Mouse (Mus musculus) MEL (cell line): ENCODE data around the gene Hmgb1.

Experiments used
- CHD2 ChIP-seq: IDR thresholded peaks from 2 replicates; pipeline ENCODE4 v1.6.1; 2011; ENCODE audit warnings: low read length, improper control_type of control experiment
- CTCF ChIP-seq, 3 experiments: IDR thresholded peaks in 2 of 3; conservative IDR thresholded peaks in 1 of 3; 2 replicates each; pipeline ENCODE4 v1.5.1; 2011 to 2012; ENCODE audit warnings: low read length in 3 of 3, low read depth in 2 of 3, mild to moderate bottlenecking in 2 of 3, improper control_type of control experiment in 1 of 3, inconsistent platforms in 1 of 3, mixed read lengths in 1 of 3, moderate library complexity in 1 of 3; ENCODE audit not compliant: control insufficient read depth in 1 of 3, insufficient read depth in 1 of 3, poor library complexity in 1 of 3, severe bottlenecking in 1 of 3
- E2F4 ChIP-seq: IDR thresholded peaks from 2 replicates; pipeline ENCODE4 v1.6.1; 2011; ENCODE audit warnings: low read depth, low read length, improper control_type of control experiment, borderline replicate concordance
- EP300 ChIP-seq, 2 experiments: IDR thresholded peaks; 2 replicates each; pipeline ENCODE4 v1.6.1; 2011; ENCODE audit warnings: improper control_type of control experiment in 2 of 2, low read length in 2 of 2, low read depth in 1 of 2, mild to moderate bottlenecking in 1 of 2
- ETS1 ChIP-seq: IDR thresholded peaks from 2 replicates; pipeline ENCODE4 v1.6.1; 2012; ENCODE audit warnings: low read depth, mild to moderate bottlenecking, inconsistent platforms, low read length, improper control_type of control experiment, moderate library complexity
- KAT2A ChIP-seq: conservative IDR thresholded peaks from 2 replicates; pipeline ENCODE4 v1.6.1; 2012; ENCODE audit warnings: low read depth, low read length, improper control_type of control experiment, inconsistent platforms
- MEF2A ChIP-seq: IDR thresholded peaks from 2 replicates; pipeline ENCODE4 v1.6.1; 2014; ENCODE audit warnings: low read depth, mild to moderate bottlenecking, inconsistent platforms, low read length, improper control_type of control experiment; ENCODE audit not compliant: poor library complexity, insufficient replicate concordance, severe bottlenecking; ENCODE audit errors: extremely low read depth
- MXI1 ChIP-seq: IDR thresholded peaks from 2 replicates; pipeline ENCODE4 v1.6.1; 2011; ENCODE audit warnings: mild to moderate bottlenecking, low read depth, low read length, improper control_type of control experiment
- MYC ChIP-seq: IDR thresholded peaks from 2 replicates; pipeline ENCODE4 v1.6.1; 2011; ENCODE audit warnings: low read depth, mild to moderate bottlenecking, low read length, improper control_type of control experiment, moderate library complexity
- POLR2A ChIP-seq, 2 experiments: IDR thresholded peaks; 2 replicates each; pipeline ENCODE4 v1.6.1; 2011 to 2012; ENCODE audit warnings: low read length in 2 of 2, mild to moderate bottlenecking in 2 of 2, control low read depth in 1 of 2, improper control_type of control experiment in 1 of 2, low read depth in 1 of 2, moderate library complexity in 1 of 2; ENCODE audit not compliant: control insufficient read depth in 1 of 2, insufficient read depth in 1 of 2, poor library complexity in 1 of 2
- POLR2AphosphoS2 ChIP-seq: IDR thresholded peaks from 2 replicates; pipeline ENCODE4 v1.6.1; 2011; ENCODE audit warnings: low read length, improper control_type of control experiment
- RAD21 ChIP-seq: IDR thresholded peaks from 2 replicates; pipeline ENCODE4 v1.6.1; 2011; ENCODE audit warnings: mild to moderate bottlenecking, low read depth, low read length, improper control_type of control experiment

- TF ChIP-seq CTCF (IDR thresholded peaks at IDR 0.05 in 2 of 3, conservative IDR thresholded peaks at IDR 0.05 in 1 of 3; ENCODE audit: control insufficient read depth in 1 of 3, insufficient read depth in 1 of 3, low read depth in 2 of 3, low read length in 3 of 3, poor library complexity in 1 of 3, severe bottlenecking in 1 of 3) (no peak), KAT2A (no peak), POLR2A (IDR thresholded peaks at IDR 0.05; ENCODE audit: control insufficient read depth in 1 of 2, insufficient read depth in 1 of 2, low read depth in 1 of 2, low read length in 2 of 2, poor library complexity in 1 of 2) (no peak), EP300 (IDR thresholded peaks at IDR 0.05; ENCODE audit: low read depth in 1 of 2, low read length in 2 of 2) (no peak), ETS1 (no peak), MYC (no peak), E2F4 (no peak), RAD21 (no peak), CHD2 (no peak), MXI1 (no peak), MEF2A (no peak), POLR2AphosphoS2 (no peak)
Measured at GRCm38 (mm10) chr5:149017181-149017580, 167.1 kb downstream of the Hmgb1 start.
